Mouse (Mus musculus): ENCODE measurements around the gene Bahd1.

The Bahd1 gene

DNA sequence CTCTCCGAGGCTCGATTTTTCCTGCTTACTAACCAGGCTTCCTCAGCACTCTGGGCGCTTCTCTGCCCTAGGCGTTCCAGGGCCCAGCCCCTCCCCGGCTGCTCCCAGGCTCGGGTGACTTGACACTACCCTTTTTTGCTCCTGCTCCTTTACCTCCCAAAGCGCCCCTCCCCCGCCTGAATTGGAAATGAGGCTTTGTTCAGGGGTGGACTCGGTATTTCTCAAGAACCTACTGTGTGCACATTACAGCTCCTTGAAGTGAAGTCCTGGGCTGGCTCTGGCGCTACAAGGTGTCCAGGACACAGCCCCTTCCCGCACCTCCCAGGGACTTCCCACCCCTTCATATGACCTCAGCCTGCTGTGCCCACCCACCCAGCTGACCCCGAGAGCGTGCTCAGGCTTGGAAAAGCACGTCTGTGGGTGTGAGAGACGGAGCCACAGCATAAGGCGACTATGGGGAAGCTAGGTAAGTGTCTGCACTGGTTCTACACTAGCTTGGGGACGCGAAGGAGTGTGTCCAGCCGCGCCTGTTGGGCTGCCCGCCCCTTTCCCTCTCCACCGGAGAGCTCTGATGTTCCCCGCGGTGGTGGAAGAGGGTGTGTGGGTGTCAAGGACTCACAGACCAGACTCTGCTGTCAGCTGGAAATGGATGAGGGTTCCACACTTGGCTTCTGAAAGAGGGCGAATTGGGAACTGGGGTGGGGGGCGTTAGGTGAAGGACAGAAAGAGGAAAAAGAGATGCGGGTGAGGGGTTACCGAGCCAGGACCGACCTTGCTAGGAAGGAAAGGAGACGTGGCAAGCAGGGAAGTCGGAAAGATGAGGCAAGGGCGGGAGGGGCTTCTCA, at the start of gene Bahd1:
TSS of gene Bahd1 (plus strand) at position 397 of the 845 bp plus-strand sequence.
- DNase-seq (ENCODE audit: low read depth) = no peak

- no peak for DNase-seq (ENCODE audit: low read depth)
Measured at GRCm38 (mm10) chr2:118851756-118852155, 48.4 kb upstream of the Bahd1 start.

DNA sequence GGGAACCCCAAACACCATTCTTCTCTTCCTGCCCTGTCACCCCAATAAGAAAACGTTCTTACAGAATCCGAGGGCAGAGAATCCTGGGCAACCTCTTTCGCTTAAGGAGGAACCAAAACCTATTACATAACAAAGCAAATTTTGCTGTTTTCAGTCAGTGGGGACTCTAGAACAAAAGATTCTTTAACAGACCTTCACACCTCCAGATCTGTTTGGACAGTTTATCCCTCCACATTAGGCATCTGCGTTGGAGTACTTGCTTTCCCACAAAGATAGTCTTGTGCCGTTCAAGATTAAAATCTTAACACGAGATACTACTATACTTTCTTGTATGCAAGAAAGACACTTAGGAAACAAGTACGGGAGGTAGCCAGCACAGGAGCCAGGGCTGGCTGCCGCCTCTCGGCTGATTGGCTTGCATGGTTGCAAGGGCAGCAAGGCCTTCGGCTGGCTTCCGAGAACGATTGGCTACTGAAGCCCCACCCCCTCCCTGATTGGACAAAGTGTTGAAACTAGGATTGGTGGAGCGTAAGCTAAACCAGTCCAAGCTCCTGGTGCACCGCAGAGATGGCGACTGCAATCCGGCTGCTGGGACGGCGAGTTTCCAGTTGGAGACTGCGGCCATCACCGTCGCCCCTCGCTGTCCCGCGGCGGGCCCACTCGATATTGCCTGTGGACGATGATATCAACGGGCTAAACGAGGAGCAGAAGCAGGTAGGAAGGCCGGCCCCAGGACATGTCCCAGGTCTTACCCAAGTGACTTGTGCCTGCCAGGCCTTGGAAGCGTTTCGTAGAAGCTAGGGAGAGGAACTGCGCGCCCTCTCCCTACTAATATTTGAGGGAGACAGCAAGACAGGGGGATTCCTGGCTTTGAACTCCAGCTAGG, 38.5 kb upstream of the Bahd1 start, which contains the start of gene Ivd:
TSS of gene Ivd (plus strand) at position 501 of the 886 bp plus-strand sequence.
- peak; percentile 97 for DNase-seq (ENCODE audit: low read depth)

GRCm38 (mm10) chr2:118862340-118862675, 37.9 kb upstream of the Bahd1 start:
- DNase-seq (ENCODE audit: low read depth) = no peak

- DNase-seq (ENCODE audit: low read depth) = no peak
Measured at GRCm38 (mm10) chr2:118870601-118871000, 29.6 kb upstream of the Bahd1 start.

- DNase-seq (ENCODE audit: low read depth) = no peak
Measured at GRCm38 (mm10) chr2:118871032-118871431, 29.1 kb upstream of the Bahd1 start.

GRCm38 (mm10) chr2:118873018-118873417, 27.2 kb upstream of the Bahd1 start:
- no peak for DNase-seq (ENCODE audit: low read depth)

DNA sequence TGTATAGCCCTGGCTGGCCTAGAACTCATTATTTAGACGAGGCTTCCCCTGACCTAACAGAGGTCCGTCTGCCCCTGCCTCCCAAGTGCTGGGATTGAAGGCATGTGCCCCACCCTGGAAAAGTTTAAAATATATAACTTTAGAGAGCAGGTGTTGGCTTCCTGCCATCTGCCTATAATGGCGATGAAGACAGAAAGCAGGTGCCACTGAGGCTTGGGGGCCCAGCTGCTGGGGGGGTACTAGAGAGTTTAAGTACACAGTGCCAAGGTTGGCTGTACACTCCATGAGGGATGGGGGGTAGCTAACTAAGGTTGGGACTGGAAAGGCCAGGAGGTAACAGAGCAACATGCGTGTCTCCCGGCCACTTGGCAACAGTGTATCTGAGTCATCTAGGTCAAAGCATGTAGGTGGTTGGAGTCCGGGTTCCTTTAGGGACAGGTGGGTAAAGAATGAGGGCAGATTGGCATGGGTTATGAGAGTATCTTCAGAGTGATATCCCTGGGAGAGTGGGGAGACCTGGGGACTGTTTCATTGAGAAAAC, 26.2 kb upstream of the Bahd1 start:
- no peak for DNase-seq (ENCODE audit: low read depth)

DNA sequence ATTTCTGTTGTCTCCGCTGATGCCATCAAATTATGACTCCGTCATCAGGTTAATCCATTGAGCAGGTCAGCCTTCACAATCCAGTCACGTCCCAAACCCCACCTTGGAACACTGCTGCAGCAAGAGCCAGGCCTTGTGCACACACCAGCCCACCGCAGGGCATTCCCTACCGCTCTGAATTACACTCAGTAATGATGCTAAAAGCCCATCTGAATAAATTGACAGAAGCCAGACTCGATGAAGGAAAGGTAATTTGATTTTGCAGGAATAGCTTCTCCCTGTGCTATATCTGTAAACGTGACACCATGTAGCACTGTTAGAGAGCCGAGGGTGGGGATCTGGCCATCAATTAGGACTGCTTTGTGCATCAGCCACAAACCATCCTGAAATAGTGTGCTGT, 24.9 kb upstream of the Bahd1 start:
- DNase-seq (ENCODE audit: low read depth) = no peak

- DNase-seq (ENCODE audit: low read depth) = no peak
Measured at GRCm38 (mm10) chr2:118876453-118876852, 23.7 kb upstream of the Bahd1 start.

DNA sequence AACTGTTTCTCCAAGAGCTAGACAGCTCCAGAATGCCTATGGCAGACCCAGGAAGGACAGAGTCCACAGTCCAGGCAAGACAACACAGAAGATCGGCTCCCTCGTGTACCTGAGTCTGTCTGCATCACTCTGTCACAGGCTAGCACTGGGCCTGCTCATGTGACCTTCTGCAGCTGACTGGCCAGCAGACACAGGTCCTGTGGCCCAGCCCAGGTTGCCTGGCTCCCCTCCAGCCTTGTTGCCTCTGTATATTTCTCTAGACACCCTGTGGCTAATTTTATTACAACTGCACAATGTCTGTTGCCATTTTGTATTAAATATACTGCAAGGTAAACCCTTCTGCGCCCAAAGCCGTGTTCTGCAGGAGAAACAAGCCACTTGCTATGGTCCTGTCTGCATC, 19.2 kb upstream of the Bahd1 start:
- no peak for DNase-seq (ENCODE audit: low read depth)

- DNase-seq (ENCODE audit: low read depth) = no peak
Measured at GRCm38 (mm10) chr2:118881956-118882355, 18.2 kb upstream of the Bahd1 start.

DNA sequence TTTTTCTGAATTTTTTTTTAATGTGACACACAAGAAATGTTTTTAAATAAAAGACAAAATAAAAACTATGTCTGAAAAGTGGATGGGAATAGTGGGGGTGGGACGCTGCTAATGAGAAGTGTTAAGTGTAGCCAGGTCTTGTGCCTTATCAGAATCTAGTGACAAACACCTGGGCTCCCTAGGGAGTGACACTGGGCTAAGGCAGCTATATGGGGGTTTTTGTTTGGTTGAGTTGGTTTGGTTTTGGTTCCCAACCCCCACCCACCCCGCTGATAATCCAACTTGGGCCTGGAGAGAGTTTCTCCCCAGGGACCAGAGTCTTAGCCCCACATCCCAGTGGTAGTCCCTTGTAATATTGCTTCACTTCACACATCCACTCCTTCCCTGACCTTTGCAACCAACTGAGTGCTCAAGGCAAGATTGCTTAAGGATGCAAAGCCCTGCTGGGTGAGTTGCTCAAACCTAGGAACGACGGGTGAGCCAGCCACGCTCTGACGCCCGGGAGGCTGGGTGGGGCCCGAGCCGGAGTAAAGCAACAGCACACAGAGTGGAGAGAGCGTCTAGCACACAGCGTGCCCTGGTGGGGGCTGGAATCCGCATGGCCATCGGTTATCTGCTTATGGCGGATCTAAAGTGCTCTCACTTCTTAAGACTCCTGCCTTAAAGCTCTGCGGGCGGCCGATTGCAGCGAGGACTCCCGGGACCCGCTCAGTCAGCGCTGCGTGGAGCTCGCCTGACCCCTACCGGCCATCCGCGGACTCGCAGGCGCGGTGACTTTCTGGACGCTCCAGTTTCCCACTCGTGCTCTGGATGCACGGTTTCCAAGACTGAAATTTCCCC, 17.1 kb upstream of the Bahd1 start:
- peak; percentile 70 for DNase-seq (ENCODE audit: low read depth)

GRCm38 (mm10) chr2:118887440-118887839, 12.7 kb upstream of the Bahd1 start:
- DNase-seq (ENCODE audit: low read depth) = no peak

GRCm38 (mm10) chr2:118887845-118888548, 12.2 kb upstream of the Bahd1 start:
- no peak for DNase-seq (ENCODE audit: low read depth)

GRCm38 (mm10) chr2:118891173-118891572, 9.0 kb upstream of the Bahd1 start:
- no peak for DNase-seq (ENCODE audit: low read depth)

GRCm38 (mm10) chr2:118895990-118896913, 3.9 kb upstream of the Bahd1 start:
- DNase-seq (ENCODE audit: low read depth) = no peak

- no peak for DNase-seq (ENCODE audit: low read depth)
Measured at GRCm38 (mm10) chr2:118896914-118897291, 3.3 kb upstream of the Bahd1 start.

- no peak for DNase-seq (ENCODE audit: low read depth)
Measured at GRCm38 (mm10) chr2:118897392-118897791, 2.8 kb upstream of the Bahd1 start.

DNA sequence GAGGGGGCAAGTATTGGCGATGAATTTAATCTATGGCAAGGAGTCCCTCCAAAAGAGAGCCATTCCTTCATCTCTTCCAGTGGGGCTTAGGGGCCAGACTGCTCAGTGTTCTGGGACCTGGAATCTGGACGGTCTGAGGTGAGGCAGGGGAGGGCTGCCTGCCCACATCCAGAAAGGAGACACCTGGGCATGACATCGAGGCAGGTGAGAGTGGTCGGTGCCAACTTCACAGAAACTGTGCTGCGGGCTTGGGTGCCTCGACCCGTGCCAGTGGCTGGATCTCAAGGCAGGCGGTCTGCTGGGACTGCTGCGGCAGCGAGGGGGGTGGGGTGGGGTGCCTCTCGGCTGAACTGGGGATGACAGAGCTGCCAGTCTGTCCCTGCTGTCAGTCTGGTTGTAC, 2.4 kb upstream of the Bahd1 start:
- DNase-seq (ENCODE audit: low read depth) = no peak

Data from fibroblast of lung, adult 2 months (primary cell).